Comparison of ENCODE assay signal across 21 mouse cellular contexts in genomic region chr15:96418161-96418560, GRCm38 (mm10).
"Had no signal": no experiment of that assay in that cellular context is flagged by ENCODE, and none has a peak within 500 bp of the region (broad histone marks: within the 10 kb centered on the region; RNA-seq: fewer than 3 reads in every experiment).

No protein-coding gene starts in this region.

- H3K9me3 ChIP-seq: kidney, embryonic 15.5 days; liver, embryonic 15.5 days; lung, embryonic 15.5 days; megakaryocyte, embryonic 14.5 days; midbrain, embryonic 10.5 days; midbrain, embryonic 13.5 days; neural tube, embryonic 13.5 days; stomach, embryonic 15.5 days had no signal

- ATAC-seq: midbrain, embryonic 13.5 days; midbrain, embryonic 16.5 days had no signal

- H3K4me2 ChIP-seq: kidney, embryonic 15.5 days; liver, embryonic 15.5 days; lung, embryonic 15.5 days; midbrain, embryonic 13.5 days; neural tube, embryonic 13.5 days; stomach, embryonic 15.5 days had no signal

- DNase-seq: kidney, postnatal 10 days; kidney, postnatal 36 days; layer of hippocampus, postnatal 36 days; lung, adult 18-20 months; lung, postnatal 10 days; lung, postnatal 36 days; retina, postnatal 1 day; right cerebral cortex, postnatal 25 days; spleen, adult 18-20 months; thymus, postnatal 25 days had no signal

- H3K4me3 ChIP-seq: kidney, embryonic 15.5 days; left cerebral cortex, adult 2 months; liver, embryonic 15.5 days; lung, embryonic 15.5 days; megakaryocyte, embryonic 14.5 days; midbrain, embryonic 10.5 days; midbrain, embryonic 13.5 days; myocyte; neural tube, embryonic 13.5 days; stomach, embryonic 15.5 days had no signal

- H3K9ac ChIP-seq: kidney, embryonic 15.5 days; liver, embryonic 15.5 days; lung, embryonic 15.5 days; midbrain, embryonic 13.5 days; neural tube, embryonic 13.5 days; stomach, embryonic 15.5 days had no signal

- H3K27ac ChIP-seq: kidney, embryonic 15.5 days; left cerebral cortex, adult 2 months; liver, embryonic 15.5 days; lung, embryonic 15.5 days; midbrain, embryonic 10.5 days; midbrain, embryonic 13.5 days; neural tube, embryonic 13.5 days; stomach, embryonic 15.5 days had no signal

- H3K4me1 ChIP-seq: kidney, embryonic 15.5 days; liver, embryonic 15.5 days; lung, embryonic 15.5 days; megakaryocyte, embryonic 14.5 days; midbrain, embryonic 10.5 days; midbrain, embryonic 13.5 days; neural tube, embryonic 13.5 days; stomach, embryonic 15.5 days had no signal

- H3K27me3 ChIP-seq: kidney, embryonic 15.5 days; liver, embryonic 15.5 days; lung, embryonic 15.5 days; megakaryocyte, embryonic 14.5 days; midbrain, embryonic 13.5 days; neural tube, embryonic 13.5 days; stomach, embryonic 15.5 days had no signal
